Mouse (Mus musculus) stomach, postnatal 0 days (tissue): ENCODE data around the gene Arsk.

ENCODE experiments used
- CTCF ChIP-seq: IDR thresholded peaks from 2 replicates; pipeline ENCODE4 v1.5.1; 2016; ENCODE audit warnings: antibody characterized with exemption, low read depth, mild to moderate bottlenecking, moderate library complexity
- EP300 ChIP-seq: optimal IDR thresholded peaks from 2 replicates; pipeline ENCODE3; 2016; ENCODE audit warnings: antibody characterized with exemption

DNA sequence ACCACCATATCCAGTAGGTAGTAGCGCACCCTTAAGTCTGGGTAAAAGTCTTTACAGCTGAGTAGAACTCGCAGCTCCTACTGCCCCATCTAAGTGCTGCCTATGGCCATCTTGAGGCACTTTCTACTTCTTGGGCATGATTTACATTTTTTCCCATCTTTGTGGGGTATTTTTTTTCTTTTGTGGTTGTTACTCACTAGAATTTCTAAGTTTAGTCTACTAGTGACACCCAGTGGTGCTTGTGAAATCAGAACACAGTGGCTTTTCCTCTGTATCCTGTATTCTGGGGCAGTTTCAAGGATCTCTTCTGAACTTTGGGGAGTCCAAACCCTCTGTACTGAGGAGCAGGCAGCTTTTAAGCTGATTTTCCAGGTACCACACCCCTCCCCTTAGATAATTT lies 76.7 kb downstream of the Arsk start:
- TF ChIP-seq CTCF, result peak; percentile 61
- TF ChIP-seq EP300, result no peak
